8 mouse cellular contexts compared by ENCODE assay signal in the genomic region with DNA sequence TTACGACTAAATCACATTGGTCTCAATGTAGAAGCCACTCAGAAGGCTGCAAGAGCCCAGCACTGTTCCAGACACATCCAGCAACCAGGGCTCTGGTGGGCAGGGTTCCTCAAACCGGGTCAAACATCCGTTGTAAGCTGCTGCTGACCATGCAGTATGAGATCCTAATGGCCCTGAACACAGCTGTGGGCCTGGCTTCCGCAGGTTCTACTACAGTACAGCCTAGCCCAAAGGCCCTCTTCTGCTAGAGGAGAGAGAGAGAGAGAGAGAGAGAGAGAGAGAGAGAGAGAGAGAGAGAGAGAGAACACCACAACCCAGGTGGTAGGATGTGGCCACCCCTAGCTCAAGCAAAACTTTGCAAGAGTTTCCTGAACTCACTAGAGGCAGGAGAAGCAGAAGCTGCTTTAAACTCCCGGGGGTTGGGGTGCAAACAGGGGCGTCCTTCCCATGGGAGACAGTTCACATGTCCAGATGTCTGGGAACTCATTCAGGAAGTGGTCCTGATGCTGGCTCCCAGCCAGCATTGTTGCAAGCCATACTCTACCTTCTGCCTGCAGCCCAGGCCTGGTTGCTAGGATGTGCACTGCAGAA. TPM values are rescaled to one million over a fixed set of nuclear protein-coding genes. Genes with fewer than 3 reads are reported as not detected.
A peak's percentile ranks its signal among the peaks of the same experiment; 100 is the strongest.
DNase-seq lines count a peak whose midpoint lies in the region; ATAC-seq and TF ChIP-seq lines count a peak whose summit lies in the region.
"Had no signal": no experiment of that assay in that cellular context is flagged by ENCODE, and none has a peak within 500 bp of the region (broad histone marks: within the 10 kb centered on the region; RNA-seq: fewer than 3 reads in every experiment).

No protein-coding gene starts in this region.

- TF ChIP-seq POLR2A in bone marrow, adult 2 months (IDR thresholded peaks at IDR 0.05; ENCODE audit: borderline replicate concordance, control insufficient read depth, low read depth, low read length), result no peak

- TF ChIP-seq CTCF in liver, postnatal 0 days (IDR thresholded peaks at IDR 0.05; ENCODE audit: low read depth), result no peak
- no peak for TF ChIP-seq CTCF in bone marrow, adult 2 months (IDR thresholded peaks at IDR 0.05; ENCODE audit: control insufficient read depth, insufficient read depth, low read length)
- TF ChIP-seq CTCF in stomach, postnatal 0 days (IDR thresholded peaks at IDR 0.05; ENCODE audit: low read depth), result no peak

- TF ChIP-seq EP300 in liver, postnatal 0 days (IDR thresholded peaks at IDR 0.05; ENCODE audit: low read depth), result no peak
- TF ChIP-seq EP300 in stomach, postnatal 0 days (optimal IDR thresholded peaks at IDR 0.05), result no peak

- DNase-seq in liver, postnatal 0 days, result peak; percentile 36
- DNase-seq in liver, result no peak
- no peak for DNase-seq in stomach, postnatal 0 days (ENCODE audit: low spot score)
- no peak for DNase-seq in left cerebral cortex, adult 8-10 months (ENCODE audit: low spot score in 2 of 2)
- DNase-seq in kidney, postnatal 14 days, result no peak

- peak overlapping the region; percentile 26; the same call in 1 of the 2 replicates for H3K4me2 ChIP-seq in liver, postnatal 0 days (ENCODE audit: low read depth, low read length)
- no peak overlapping the region for H3K4me2 ChIP-seq in heart, embryonic 16.5 days (ENCODE audit: low read depth, low read length)
- no peak overlapping the region for H3K4me2 ChIP-seq in stomach, postnatal 0 days (replicated peaks; ENCODE audit: low read depth)

- H3K27ac ChIP-seq in liver, postnatal 0 days (ENCODE audit: low read depth), result peak overlapping the region; percentile 86
- H3K27ac ChIP-seq in bone marrow, adult 2 months (ENCODE audit: control insufficient read depth, insufficient read depth, low read depth, low read length, poor library complexity), result peak overlapping the region; percentile 90
- H3K27ac ChIP-seq in heart, embryonic 16.5 days (ENCODE audit: low read length), result peak overlapping the region; percentile 66; the same call in 1 of the 2 replicates
- H3K27ac ChIP-seq in stomach, postnatal 0 days (replicated peaks), result no peak overlapping the region

- H3K9ac ChIP-seq in liver, postnatal 0 days (replicated peaks), result no peak overlapping the region
- no peak overlapping the region for H3K9ac ChIP-seq in heart, embryonic 16.5 days (ENCODE audit: low read length)
- no peak overlapping the region for H3K9ac ChIP-seq in stomach, postnatal 0 days (ENCODE audit: low read length)

- no peaks in the 10 kb centered on the region for H3K27me3 ChIP-seq in liver, postnatal 0 days (ENCODE audit: insufficient read depth, low read length)
- H3K27me3 ChIP-seq in heart, embryonic 16.5 days (ENCODE audit: control insufficient read depth, insufficient read depth, low read length), result no peaks in the 10 kb centered on the region
- H3K27me3 ChIP-seq in stomach, postnatal 0 days (ENCODE audit: control insufficient read depth, insufficient read depth, low read length), result no peaks in the 10 kb centered on the region

- WGBS in liver, postnatal 0 days (ENCODE audit: insufficient replicate concordance), result 24% methylated on average over 6 of the region's 6 CpGs
- WGBS in bone marrow, adult 2 months, result 8% methylated on average over 6 of the region's 6 CpGs
- WGBS in heart, embryonic 16.5 days, result 43% methylated on average over 6 of the region's 6 CpGs
- 47% methylated on average over 6 of the region's 6 CpGs for WGBS in stomach, postnatal 0 days

- ATAC-seq in liver, postnatal 0 days, result peak; percentile 60
- peak; percentile 44 for ATAC-seq in heart, embryonic 16.5 days (replicated peaks; ENCODE audit: extremely low read depth, insufficient read depth, low FRiP score)
- ATAC-seq in stomach, postnatal 0 days (ENCODE audit: low FRiP score, low TSS enrichment), result 0 out of 2 replicates have a peak, but pooled peaks have one; percentile 32

- peaks cover 16% of the 10 kb centered on the region for H3K4me1 ChIP-seq in liver, postnatal 0 days (ENCODE audit: insufficient read depth)
- peaks cover 6% of the 10 kb centered on the region; the same call in 1 of the 2 replicates for H3K4me1 ChIP-seq in bone marrow, adult 2 months (ENCODE audit: control insufficient read depth, insufficient read depth, low read length)
- H3K4me1 ChIP-seq in heart, embryonic 16.5 days (ENCODE audit: control insufficient read depth, insufficient read depth, low read length), result peaks cover 6% of the 10 kb centered on the region
- H3K4me1 ChIP-seq in stomach, postnatal 0 days (replicated peaks; ENCODE audit: control insufficient read depth, insufficient read depth), result no peaks in the 10 kb centered on the region

- H3K36me3 ChIP-seq in liver, postnatal 0 days (replicated peaks; ENCODE audit: insufficient read depth, low read length), result no peaks in the 10 kb centered on the region
- H3K36me3 ChIP-seq in heart, embryonic 16.5 days (ENCODE audit: control insufficient read depth, insufficient read depth), result no peaks in the 10 kb centered on the region
- no peaks in the 10 kb centered on the region for H3K36me3 ChIP-seq in stomach, postnatal 0 days (ENCODE audit: control insufficient read depth, insufficient read depth, low read length)

- H3K9me3 ChIP-seq in liver, postnatal 0 days (ENCODE audit: low read length), result no peaks in the 10 kb centered on the region
- H3K9me3 ChIP-seq in heart, embryonic 16.5 days (replicated peaks; ENCODE audit: control insufficient read depth, low read length), result no peaks in the 10 kb centered on the region
- no peaks in the 10 kb centered on the region for H3K9me3 ChIP-seq in stomach, postnatal 0 days (ENCODE audit: control insufficient read depth, low read length)

- no peak overlapping the region for H3K4me3 ChIP-seq in liver, postnatal 0 days (ENCODE audit: low read depth, low read length)
- H3K4me3 ChIP-seq in bone marrow, adult 2 months (replicated peaks; ENCODE audit: control insufficient read depth, low read depth, low read length), result no peak overlapping the region
- H3K4me3 ChIP-seq in heart, embryonic 16.5 days (ENCODE audit: low read length), result no peak overlapping the region
- H3K4me3 ChIP-seq in stomach, postnatal 0 days (ENCODE audit: low read depth, low read length), result no peak overlapping the region
- H3K4me3 ChIP-seq: erythroblast, embryonic 14.5 days had no signal

RNA-seq across cellular contexts. Expression of a gene that starts 23.4 kb away (rescaled TPM):
- polyA plus RNA-seq in liver, postnatal 0 days (2015; fragmentation: Nextera tagmentation; extraction: Ambion mirVana), result 8.3 and 9.1 TPM in 2 replicates
- polyA plus RNA-seq in bone marrow, adult 2 months (2011; ENCODE audit: insufficient read depth, insufficient read length, low replicate concordance, missing spikeins), result 33.5 and 56.0 TPM in 2 replicates
- 22.6 and 25.0 TPM in 2 replicates for polyA plus RNA-seq in heart, embryonic 16.5 days (2015; fragmentation: Nextera tagmentation; extraction: Ambion mirVana)
- polyA plus RNA-seq in stomach, postnatal 0 days (2015; fragmentation: Nextera tagmentation; extraction: Ambion mirVana), result 8.7 and 9.5 TPM in 2 replicates
- 10 to 100 TPM; 83.1 to 97.4 (median 89.4) TPM for total RNA-seq in left cerebral cortex, adult 8-10 months (2022)

RNA-seq across cellular contexts. Expression of a gene that starts 26.2 kb away (rescaled TPM):
- 0.17 and 0.42 TPM in 2 replicates for polyA plus RNA-seq in liver, postnatal 0 days (2015; fragmentation: Nextera tagmentation; extraction: Ambion mirVana)
- polyA plus RNA-seq in bone marrow, adult 2 months (2011; ENCODE audit: insufficient read depth, insufficient read length, low replicate concordance, missing spikeins), result 4.0 and 7.0 TPM in 2 replicates
- 0.75 and 1.0 TPM in 2 replicates for polyA plus RNA-seq in heart, embryonic 16.5 days (2015; fragmentation: Nextera tagmentation; extraction: Ambion mirVana)
- polyA plus RNA-seq in stomach, postnatal 0 days (2015; fragmentation: Nextera tagmentation; extraction: Ambion mirVana), result 0.53 and 0.57 TPM in 2 replicates
- 1 to 10 TPM; 1.7 to 2.4 (median 1.9) TPM for total RNA-seq in left cerebral cortex, adult 8-10 months (2022)
- polyA plus RNA-seq: erythroblast, embryonic 14.5 days had no signal
